Mouse (Mus musculus): ENCODE measurements at regions not wholly inside any gene's neighbourhood (a gene's known extent, or its start where the extent isn't known, plus 50 kb on each side); places are given as distances from the start of the nearest gene placed in this dataset.

- DNase-seq (ENCODE audit: low read depth) = peak; percentile 2
Measured at GRCm38 (mm10) chrX:58812824-58813223, 96.3 kb upstream of the 4930550L24Rik start.
